Mouse (Mus musculus): Measurements from ENCODE around the gene Prss56.

The Prss56 gene

DNA sequence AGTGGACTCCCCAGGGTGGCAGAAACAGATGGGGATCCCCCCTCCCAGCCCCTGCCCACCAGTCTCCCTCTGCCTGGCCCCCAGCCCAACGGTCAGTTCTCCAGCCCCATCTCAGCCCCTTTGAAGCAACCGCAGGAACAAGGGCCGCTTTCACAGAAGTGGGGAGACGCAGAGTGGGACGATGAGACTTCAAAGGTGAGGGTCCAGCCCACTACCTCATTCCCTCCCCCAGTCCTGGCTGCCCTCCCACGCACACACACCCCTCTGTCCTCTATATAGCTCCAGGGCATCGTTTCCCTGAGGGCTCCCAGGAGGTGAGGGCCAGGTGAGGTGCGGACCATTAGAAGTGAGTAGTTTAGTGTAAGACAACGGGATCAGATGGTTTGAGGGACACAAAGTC is at the start of gene Prss56:
TSS of gene Prss56 (plus strand) at position 301 of the 400 bp plus-strand sequence.
- in situ Hi-C loops (cut with MboI): no loop called here

GRCm38 (mm10) chr1:87141550-87141949 is 41.6 kb upstream of the Prss56 start:
- in situ Hi-C loops (cut with MboI): no loop called here

- in situ Hi-C loops (cut with MboI): no loop called here
Observed at GRCm38 (mm10) chr1:87142456-87142855, 40.7 kb upstream of the Prss56 start.

GRCm38 (mm10) chr1:87143141-87143540 is 40.0 kb upstream of the Prss56 start:
- in situ Hi-C loops (cut with MboI): no loop called here

GRCm38 (mm10) chr1:87149422-87149821 is 33.7 kb upstream of the Prss56 start:
- in situ Hi-C loops (cut with MboI): no loop called here

DNA sequence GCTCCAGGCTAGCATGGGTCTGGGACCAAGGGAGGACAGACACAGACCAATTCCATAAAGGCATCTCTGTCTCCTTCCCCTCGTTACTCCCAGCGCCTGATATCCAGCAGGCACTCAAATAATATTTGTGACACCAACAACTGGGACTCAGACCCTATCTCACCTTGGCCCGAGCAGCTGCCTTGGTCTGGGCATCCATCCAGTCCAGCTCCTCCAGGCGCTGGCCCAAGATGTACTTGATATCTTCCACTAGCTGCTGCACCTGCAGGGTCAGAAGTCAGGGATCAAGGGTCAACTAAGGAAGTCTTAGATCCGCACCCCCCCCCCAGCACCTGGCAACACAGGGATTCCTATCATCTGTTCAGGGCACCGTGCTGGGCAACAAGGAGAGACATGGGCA is 31.8 kb upstream of the Prss56 start:
- in situ Hi-C loops (cut with MboI): no loop called here

DNA sequence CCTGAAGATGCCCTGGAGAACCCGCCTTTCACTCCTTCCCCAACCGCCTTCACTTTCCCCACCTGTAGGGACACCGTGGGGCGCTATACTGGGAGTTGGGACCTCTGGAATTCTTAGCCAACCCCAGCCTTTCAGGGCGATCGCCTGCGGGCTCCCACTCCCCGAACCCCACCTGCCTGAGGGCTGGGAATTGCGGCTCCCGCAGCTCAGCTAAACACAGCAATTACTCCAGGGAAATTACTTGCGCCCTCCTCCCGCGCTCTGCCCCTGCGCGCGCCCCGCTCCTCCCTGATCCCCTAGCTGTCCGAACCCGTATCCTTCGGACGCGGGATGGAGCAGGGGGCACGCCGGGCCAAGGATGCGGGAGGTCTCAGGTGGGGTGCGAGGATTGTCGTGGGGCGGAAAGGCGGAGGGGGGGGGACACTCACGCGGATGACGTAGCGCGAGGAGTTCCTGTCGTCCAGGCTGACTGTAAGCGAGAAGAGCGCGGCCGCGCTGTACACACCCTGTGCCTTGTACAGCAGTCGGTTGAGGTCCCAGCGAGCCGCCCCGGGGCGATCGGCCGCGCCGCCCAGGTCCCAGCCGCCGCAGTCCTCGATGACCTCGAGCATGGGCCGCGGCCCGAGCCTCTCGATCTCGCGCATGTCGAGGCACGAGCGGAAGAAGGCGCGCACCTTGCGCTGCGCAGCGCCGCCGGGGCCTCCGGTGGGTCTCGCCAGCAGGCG is 29.2 kb upstream of the Prss56 start:
- in situ Hi-C loops (cut with MboI): no loop called here

DNA sequence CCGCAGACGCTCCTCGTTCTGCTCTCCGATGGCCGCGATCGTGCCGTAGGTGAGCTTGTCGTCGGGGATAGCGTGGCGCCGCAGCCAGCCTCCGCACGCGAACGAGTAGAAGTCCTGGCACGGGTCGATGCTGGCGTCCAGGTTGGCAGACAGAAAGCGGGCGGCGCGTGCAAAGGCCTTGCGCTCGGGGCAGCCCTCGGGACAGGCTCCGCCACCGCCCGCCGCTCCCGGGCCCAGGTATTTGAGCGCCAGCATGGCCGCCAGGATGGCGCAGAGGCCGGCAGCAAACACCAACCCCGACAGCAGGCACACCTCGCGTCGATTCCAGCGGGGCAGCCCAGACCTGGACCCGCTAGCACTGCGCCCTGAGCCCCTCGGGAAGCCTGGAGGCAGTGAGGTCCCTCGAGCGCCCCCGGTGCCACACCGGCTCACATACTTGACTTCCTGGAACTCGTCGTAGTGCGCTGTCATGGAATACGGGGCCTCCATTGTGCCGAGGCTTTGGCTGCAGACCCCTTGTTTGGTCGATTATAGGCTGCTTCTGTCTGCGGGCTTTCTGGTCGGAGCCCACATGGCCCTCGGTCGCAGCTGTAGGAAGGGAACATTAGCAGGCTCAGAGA is 28.5 kb upstream of the Prss56 start:
- in situ Hi-C loops (cut with MboI): no loop called here

GRCm38 (mm10) chr1:87155531-87156198 is 27.4 kb upstream of the Prss56 start:
- in situ Hi-C loops (cut with MboI): no loop called here

GRCm38 (mm10) chr1:87156199-87156587 is 26.9 kb upstream of the Prss56 start, which contains the start of gene Ecel1:
Ecel1 (minus strand) TSS chr1:87156521.
- in situ Hi-C loops (cut with MboI): no loop called here

- in situ Hi-C loops (cut with MboI): no loop called here
Observed at GRCm38 (mm10) chr1:87159396-87159795, 23.7 kb upstream of the Prss56 start.

DNA sequence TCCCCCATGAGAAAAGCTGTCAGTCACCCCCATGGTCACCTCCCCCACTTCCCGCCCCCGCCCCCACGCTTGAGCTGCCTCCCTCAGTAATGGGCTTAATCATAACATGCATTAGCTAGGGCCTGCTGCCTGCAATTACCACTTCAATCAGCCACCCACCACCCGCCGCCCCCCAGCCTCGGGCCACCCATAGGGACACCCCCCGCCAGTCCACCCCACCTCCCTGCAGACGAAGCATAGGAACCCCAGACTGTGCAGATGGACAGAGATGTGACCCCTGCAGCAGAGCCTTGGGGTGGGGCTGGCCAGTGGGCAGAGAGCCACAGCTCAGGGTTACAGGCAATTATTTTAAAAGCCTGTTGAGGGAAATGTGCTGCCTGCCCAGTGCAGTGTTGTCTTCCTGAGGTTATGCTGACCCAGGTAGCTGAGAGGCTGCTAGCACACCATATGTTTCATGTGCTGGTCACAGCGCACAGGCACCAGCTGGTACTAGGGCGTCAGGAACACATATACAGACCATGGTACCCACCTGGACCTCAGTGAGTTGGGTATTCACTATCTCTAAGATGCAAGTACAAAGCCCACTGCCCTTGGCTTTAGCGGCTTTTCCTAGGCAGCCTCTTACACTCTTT is 18.8 kb upstream of the Prss56 start:
- in situ Hi-C loops (cut with MboI): no loop called here

GRCm38 (mm10) chr1:87164796-87165184 is 18.3 kb upstream of the Prss56 start:
- in situ Hi-C loops (cut with MboI): no loop called here

GRCm38 (mm10) chr1:87170458-87170857 is 12.7 kb upstream of the Prss56 start:
- in situ Hi-C loops (cut with MboI): no loop called here

DNA sequence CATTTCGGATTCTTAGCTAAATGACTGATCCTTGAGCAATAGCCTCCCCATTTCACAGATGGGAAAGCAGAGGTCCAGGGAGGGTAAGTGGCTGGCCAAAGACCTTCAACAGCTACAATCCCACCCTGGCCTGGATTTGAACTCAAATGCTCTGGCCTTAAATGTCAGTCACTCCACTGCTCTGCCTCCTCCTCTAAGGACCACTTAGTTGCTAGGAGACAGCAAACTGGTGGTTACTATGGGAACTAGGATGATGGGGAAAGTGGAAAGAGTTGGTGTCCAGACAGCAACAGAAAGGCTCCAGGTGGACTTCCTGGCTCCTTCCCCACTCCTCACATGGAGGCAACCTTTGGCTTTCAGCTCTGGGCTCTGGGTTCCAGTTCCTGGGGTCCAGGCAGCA is 11.8 kb upstream of the Prss56 start:
- in situ Hi-C loops (cut with MboI): no loop called here

DNA sequence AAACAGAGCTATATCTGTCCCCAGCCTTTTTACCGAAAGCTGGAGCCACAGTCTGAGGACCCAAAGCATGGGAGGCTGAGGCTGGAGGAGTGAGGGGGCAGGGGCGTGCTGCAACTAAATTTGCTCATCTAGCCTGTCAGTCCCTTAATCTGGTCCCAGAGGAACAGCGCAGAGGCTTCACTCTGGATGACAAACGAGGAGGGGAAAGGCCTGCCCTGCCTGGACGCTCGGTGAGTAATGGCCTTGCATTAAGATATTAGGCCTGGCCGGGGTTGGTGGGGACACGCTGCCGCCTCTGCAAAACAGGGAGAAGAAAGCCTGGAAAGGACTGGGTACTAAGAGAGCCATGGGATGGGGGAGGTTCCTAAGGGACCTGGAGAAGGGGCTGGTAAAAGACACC is 10.8 kb upstream of the Prss56 start:
- in situ Hi-C loops (cut with MboI): no loop called here

GRCm38 (mm10) chr1:87174006-87174955 is 8.8 kb upstream of the Prss56 start:
- in situ Hi-C loops (cut with MboI): no loop called here

GRCm38 (mm10) chr1:87175852-87176292 is 7.2 kb upstream of the Prss56 start:
- in situ Hi-C loops (cut with MboI): no loop called here

DNA sequence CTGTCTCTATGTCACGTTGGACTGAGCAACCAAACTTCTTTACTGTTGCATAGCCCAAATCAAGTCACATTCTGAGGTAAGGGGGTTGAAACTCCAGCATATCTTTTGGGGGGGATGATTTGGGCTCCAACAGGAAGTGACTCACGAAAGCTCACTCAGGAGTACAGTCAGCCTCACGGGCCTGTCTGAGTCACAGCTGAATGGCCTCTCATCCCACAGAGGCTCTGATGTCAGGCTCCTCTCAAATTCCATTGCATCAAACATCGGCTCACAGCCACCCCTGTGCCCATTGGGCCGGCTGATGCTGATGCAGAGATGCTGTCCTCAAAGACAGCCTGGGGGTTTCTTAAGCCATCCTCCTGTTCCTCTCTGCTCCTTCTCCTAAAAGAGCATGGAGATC is 2.2 kb upstream of the Prss56 start:
- in situ Hi-C loops (cut with MboI): no loop called here

DNA sequence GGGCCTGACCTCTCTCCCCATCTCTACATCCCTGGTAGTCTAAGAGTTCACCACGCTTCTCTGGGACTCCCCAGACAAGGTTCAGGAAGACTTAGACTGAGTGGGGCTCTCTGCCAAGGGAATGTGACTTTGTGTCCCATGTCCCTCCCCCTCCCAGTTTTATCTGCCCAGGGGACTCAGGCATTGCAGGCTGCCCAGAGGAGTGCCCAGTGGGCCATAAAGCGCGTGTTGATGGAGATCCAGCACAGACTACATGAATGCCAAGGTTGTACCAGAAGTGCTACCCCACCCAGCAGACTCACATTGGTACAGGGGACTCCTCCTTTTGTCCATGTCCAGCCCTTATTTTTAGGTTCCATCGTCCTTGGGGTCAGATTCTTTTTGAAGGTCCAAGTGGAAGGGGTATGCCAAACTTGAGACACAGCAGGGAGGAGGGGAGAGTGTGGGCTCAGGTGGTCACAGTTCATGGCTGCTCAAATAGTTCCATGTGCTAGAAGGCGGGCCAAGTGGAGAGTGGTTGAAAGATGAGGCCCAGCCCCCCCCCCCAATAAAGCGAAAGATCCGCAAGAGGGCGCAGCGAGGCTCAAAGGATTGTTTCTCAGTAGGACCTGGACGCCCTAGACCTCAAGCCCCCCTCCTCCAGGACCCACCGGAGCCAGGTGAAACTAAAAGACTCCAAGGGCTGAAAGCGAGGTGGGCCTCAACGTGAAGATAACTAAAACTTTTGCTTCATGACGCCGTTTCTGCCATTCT is 1.1 kb downstream of the Prss56 start:
- in situ Hi-C loops (cut with MboI): no loop called here

DNA sequence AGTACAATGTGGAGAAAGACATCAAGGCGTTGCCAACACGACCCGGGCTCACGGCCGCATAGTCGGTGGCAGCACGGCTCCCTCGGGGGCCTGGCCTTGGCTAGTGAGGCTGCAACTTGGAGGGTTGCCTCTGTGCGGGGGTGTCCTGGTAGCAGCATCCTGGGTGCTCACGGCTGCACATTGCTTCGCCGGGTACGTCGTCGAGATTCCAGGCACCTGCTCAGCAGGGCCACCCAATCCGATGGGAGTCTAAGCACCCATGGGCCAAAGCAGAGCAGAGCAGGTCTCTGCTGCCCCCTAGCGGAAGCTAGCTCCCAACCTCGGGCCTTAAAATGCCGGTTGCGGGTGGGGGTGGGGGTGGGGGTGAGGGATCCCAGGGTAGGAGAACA is 1.6 kb downstream of the Prss56 start:
- in situ Hi-C loops (cut with MboI): no loop called here

All from mature B cell (primary cell).